Mouse (Mus musculus): ENCODE results near the gene Dio1. TPM values are rescaled to one million over a fixed set of nuclear protein-coding genes. Genes with fewer than 3 reads are reported as not detected.

The Dio1 gene
- not detected in 2 replicates for polyA plus RNA-seq (2015; fragmentation: Nextera tagmentation; extraction: Ambion mirVana)

DNA sequence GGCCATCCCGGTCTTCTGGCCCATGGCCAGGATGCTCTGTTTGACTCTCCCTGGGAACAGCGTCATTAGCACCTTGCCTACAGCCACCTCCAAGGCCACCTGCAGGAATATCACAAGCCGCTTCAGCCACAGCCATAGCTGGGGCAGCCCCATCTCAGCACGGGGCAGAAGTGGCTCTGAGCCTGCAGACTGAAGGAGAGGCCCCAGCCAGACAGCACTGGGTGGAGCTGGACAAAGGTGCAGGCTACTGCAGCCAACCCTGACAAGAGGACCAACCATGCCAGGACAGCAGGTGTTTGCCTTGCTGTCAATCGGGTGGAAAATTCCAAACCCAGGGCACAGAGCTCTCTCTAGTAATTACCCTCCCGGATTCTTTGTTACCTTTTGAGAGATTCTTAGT lies at the start of gene Dio1:
Dio1 (minus strand) TSS at position 204 of the 400 bp plus-strand sequence.

DNA sequence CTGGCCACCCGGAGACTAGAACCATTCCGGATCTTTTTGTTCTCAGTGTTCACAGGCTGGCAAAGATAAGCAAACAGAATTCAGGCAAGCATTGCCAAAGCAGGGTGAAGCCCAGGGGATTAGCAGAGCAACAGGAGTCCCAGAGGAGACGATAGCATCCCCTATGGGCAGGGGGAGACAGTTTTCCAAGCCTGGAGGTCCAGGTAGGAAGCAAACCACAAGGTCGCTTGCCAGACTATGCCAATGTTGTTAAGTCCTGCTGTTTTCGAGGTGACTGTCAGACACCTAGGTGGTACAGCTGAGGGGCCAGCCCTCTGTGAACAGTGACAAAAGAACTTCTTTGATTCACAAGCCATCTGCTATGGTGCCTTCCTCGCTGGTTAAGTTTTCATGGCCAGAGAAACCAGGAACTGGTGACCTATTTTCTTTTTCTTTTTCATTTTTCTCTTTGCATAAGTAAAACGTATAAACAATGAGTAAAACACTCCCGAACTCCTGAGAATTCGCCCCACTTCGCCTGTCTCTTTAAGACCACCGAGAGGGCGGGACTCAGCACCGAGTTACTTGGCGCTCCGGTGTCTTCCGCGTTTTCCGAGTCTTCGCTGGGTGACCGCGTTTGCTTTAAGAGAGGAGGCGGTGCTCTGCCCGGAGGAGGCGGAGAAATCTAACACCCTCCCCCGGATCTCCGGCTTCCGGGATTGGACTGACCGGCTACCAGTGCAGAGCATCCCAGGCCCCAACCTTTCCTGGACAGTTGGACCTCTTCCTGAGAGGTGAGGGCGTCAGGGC lies 6.9 kb upstream of the Dio1 start, which contains the start of gene Yipf1:
Yipf1 (plus strand) TSS at position 674 of the 789 bp plus-strand sequence.

DNA sequence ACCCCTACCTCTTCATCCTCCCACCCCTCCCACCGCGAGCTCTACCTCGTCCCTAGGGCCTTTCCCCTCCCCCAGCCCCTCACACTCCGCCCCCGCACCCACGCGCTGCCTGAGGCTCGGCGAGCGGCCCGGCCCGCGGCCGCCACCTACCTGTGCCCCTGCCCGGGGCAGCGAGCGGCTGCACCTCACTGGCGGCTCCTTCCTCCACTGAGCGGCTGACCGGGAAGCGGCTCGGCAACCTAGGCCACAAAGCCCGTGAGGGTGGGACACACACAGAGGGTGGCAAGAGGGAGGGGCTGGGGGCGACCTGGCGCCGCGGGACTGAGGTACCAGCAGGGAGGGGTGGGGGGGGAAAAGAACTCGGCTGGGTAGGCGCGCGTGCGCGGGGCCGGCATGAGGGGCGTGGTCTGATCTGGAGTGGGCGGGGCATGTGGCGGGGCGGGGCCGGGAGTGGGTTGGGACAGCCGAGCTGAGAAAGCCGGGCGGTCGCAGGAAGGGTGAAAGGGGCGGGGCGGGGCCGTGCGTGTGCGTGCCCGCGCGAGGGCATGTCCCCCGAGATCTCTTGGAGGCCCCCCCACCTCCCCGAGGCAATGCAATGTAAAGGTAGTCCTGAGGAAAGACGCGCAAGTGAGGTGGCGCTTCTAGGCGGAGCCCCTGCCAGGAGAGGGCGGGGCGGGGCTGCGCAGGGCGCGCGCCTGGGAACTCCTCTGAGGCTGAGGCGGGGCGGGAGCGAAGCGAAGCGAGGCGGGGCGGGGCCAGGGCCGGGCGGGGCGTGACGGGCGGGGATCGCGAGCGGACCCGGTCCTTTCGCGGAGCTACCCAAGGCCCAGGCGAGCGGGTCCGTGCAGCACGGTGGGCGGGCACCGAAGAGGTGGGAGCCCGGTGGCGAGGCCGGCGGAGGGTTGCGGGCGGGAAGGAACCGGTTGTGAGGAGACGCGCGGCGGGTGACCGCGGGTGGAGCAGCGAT lies 53.6 kb downstream of the Dio1 start, which contains the start of the genes Lrrc42 and Hspb11:
Lrrc42 (minus strand) TSS at position 408 of the 967 bp plus-strand sequence.
Hspb11 (plus strand) TSS at position 469 of the 967 bp plus-strand sequence.

Other genes starting within 250 kb of the Dio1 start
- gene Mrpl37, start 240.3 kb downstream of the Dio1 start, polyA plus RNA-seq (2015; fragmentation: Nextera tagmentation; extraction: Ambion mirVana): 54.9 and 56.7 TPM in 2 replicates
- 4.2 and 4.8 TPM in 2 replicates for gene Cyb5rl, start 240.2 kb downstream of the Dio1 start, polyA plus RNA-seq (2015; fragmentation: Nextera tagmentation; extraction: Ambion mirVana)
- gene Cdcp2, start 210.3 kb downstream of the Dio1 start, polyA plus RNA-seq (2015; fragmentation: Nextera tagmentation; extraction: Ambion mirVana): not detected in 2 replicates
- 399 and 415 TPM in 2 replicates for gene Tmem59, start 128.8 kb downstream of the Dio1 start, polyA plus RNA-seq (2015; fragmentation: Nextera tagmentation; extraction: Ambion mirVana)
- gene Tceanc2, start 128.1 kb downstream of the Dio1 start, polyA plus RNA-seq (2015; fragmentation: Nextera tagmentation; extraction: Ambion mirVana): 23.4 and 26.9 TPM in 2 replicates
- gene Ldlrad1, start 98.0 kb downstream of the Dio1 start, polyA plus RNA-seq (2015; fragmentation: Nextera tagmentation; extraction: Ambion mirVana): not detected in 2 replicates
- gene Lrrc42, start 53.6 kb downstream of the Dio1 start, polyA plus RNA-seq (2015; fragmentation: Nextera tagmentation; extraction: Ambion mirVana): 30.4 and 34.2 TPM in 2 replicates
- gene Hspb11, start 53.6 kb downstream of the Dio1 start, polyA plus RNA-seq (2015; fragmentation: Nextera tagmentation; extraction: Ambion mirVana): 38.6 and 46.0 TPM in 2 replicates
- gene Yipf1, start 7.2 kb upstream of the Dio1 start, polyA plus RNA-seq (2015; fragmentation: Nextera tagmentation; extraction: Ambion mirVana): 52.3 and 54.5 TPM in 2 replicates
- gene Ndc1, start 60.6 kb upstream of the Dio1 start, polyA plus RNA-seq (2015; fragmentation: Nextera tagmentation; extraction: Ambion mirVana): 6.7 and 8.0 TPM in 2 replicates
- gene Glis1, start 127.4 kb upstream of the Dio1 start, polyA plus RNA-seq (2015; fragmentation: Nextera tagmentation; extraction: Ambion mirVana): 0.29 and 0.60 TPM in 2 replicates